Mouse (Mus musculus) inflammation-experienced regulatory T-cells, adult 16 weeks (primary cell): ENCODE measurements around the gene Cep152. TPM values are rescaled to one million over a fixed set of nuclear protein-coding genes. Genes with fewer than 3 reads are reported as not detected.

Experiments
- polyA plus RNA-seq: library from polyadenylated mRNA; unstranded; fragments of 100-300 nt; shearing (Covaris generic); gene quantifications from one replicate; pipeline ENCODE4 v1.2.1, GENCODE M21; 2017

Gene Cep152
- polyA plus RNA-seq, result 17.1 TPM

DNA sequence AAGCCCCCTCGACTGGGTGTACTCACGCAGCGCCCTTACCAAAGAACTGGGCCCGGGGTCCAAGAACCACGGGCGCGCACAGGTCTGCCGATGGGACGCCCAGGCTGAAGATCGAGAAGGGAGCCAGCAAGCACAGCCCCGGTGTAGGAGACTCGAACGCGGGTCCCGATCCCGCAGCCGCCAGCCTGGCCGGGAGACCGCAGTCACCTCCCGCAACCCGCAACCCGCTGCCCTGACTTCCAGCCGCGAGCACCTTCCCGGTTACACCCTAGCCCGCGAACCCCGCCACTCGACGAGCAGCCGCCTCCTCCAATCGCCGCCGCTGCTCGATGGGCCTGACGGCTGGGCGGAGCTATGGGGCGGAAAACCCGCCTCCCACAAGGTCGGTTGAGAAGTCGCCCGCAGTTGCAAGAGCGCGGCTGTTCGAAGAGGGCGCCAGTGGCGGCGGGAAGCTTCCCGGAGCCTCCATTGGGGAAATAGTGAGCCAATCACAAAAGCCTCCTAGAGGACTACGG, at the start of gene Cep152:
Gene Cep152 (minus strand): TSS at position 277 of the 515 bp plus-strand sequence.

DNA sequence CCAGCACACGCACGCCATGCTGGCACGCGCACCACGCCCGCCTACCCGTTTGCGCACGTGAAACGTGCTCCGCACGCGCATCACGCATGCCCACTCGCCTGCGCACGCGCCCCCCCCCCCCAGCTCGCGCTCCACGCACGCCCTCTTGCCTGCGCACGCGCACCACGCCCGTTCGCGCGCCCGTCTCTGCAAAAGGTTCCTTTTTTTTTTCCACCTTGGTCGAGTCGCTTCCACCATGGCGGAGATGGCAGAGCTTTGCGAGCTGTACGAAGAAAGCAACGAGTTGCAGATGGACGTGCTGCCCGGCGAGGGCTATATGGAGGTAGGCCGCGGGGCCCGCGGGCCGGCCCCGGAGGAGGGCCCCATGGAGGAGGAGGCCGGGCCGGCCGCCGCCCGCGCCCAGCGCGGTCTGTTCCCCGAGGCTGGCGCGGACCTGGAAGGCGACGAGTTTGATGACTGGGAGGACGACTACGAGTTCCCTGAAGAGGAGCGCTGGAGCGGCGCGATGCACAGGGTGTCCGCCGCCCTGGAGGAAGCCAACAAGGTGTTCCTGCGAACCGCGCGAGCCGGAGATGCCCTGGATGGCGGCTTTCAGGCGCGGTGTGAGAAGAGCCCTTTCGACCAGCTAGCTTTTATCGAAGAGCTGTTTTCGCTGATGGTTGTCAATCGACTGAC, 48.2 kb upstream of the Cep152 start, which contains the start of gene Eid1:
Gene Eid1 (plus strand): TSS at position 139 of the 675 bp plus-strand sequence.

Other genes starting within 250 kb of the Cep152 start
- not detected for gene Gm9913, start 120.0 kb downstream of the Cep152 start, polyA plus RNA-seq
- gene Fbn1, start 117.1 kb downstream of the Cep152 start, polyA plus RNA-seq, result not detected
- 17.7 TPM for gene Eid1, start 48.0 kb upstream of the Cep152 start, polyA plus RNA-seq
- 0.20 TPM for gene Shc4, start 99.0 kb upstream of the Cep152 start, polyA plus RNA-seq
- gene Secisbp2l, start 157.8 kb upstream of the Cep152 start, polyA plus RNA-seq, result 27.0 TPM
- gene Galk2, start 234.0 kb upstream of the Cep152 start, polyA plus RNA-seq, result 45.2 TPM
- 58.9 TPM for gene Cops2, start 234.0 kb upstream of the Cep152 start, polyA plus RNA-seq